Mouse (Mus musculus) embryo, embryonic 10 days (tissue): ENCODE measurements around the gene Rps21.

ENCODE experiments used
- DNase-seq: peaks from one replicate; pipeline ENCODE4 v3.0.0-alpha.2; 2015; ENCODE audit warnings: low spot score

The Rps21 gene

DNA sequence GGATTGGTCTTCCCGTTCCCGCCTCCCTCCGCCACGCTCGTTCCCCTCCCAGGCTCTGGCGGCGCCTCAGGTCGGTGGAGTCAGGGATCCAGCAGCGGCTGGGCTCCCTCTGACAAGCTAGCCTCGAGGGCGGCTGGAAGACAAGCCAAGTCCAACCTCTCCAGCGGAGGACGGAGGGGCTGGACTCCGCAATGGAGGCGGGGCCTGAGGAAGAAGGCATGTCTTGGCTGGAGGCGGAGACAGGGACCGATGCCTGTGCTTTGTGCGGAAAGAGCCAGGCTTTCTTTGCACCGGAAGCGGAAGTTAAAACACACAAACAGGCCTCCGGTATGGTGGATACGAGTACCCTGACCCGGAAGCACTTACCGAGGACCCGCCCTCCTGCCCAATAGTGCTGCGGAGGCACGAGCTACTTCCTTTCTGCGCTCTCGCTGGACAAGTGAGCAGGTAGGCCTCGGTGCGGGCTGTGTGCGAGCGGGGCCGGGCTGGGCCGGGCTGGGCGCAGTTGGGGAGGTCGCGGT lies at the start of gene Rps21:
Rps21 (plus strand) TSS at position 377 of the 521 bp plus-strand sequence.
- peak; percentile 100 for DNase-seq

DNA sequence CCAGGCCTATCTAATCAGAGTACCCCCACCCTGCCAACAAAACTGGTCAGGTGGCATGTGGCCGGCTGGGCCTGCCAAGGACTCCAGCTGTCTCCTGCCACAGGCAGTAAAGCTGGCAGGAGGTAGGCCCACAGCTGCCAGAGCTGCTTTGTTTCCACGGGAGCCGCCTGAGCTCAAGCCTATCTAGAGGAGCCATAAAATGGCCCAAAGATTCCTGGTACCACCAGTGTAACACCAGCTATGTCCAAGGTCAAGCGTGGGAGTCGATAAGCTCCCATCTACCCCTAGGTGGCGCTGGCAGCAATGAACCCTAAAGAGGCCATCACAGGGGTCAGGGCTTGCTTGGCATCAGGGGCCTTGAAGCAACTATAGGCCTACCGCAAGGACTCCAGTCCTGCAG lies 49.3 kb upstream of the Rps21 start:
- DNase-seq: peak; percentile 81

DNA sequence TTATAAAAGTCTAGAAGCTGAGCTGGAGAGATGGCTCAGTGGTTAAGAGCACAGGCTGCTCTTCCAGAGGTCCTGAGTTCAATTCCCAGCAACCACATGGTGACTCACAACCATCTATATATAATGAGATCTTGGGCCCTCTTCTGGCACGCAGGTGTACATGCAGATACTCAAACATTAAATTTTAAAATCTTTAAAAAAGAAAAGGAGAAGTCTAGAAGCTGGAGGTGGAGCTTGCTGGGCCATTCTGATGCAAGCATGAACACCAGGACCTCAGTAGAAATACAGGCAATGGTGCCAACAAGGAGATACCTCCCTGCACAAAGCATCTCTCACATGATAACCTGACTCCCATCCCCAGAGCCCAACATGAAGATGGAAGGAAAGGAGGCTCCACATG lies 48.2 kb upstream of the Rps21 start:
- no peak for DNase-seq

DNA sequence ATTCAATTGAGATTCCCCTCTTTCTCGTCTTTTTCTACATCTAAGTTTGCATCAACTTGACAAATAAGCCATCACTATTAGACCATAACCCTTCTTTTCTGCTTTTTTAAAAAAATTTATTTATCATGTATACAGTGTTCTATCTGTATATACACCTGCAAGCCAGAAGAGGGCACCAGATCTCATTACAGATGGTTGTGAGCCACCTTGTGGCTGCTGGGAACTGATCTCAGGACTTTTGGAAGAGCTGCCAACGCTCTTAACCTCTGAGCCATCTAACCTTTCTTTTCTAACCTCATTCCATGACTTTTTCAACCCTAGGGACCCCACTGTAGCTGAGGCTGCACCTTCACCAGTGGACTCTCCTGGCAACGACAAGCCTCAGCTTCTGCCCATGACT lies 44.9 kb upstream of the Rps21 start:
- no peak for DNase-seq

GRCm38 (mm10) chr2:180214352-180214978 lies 42.7 kb upstream of the Rps21 start:
- no peak for DNase-seq

DNA sequence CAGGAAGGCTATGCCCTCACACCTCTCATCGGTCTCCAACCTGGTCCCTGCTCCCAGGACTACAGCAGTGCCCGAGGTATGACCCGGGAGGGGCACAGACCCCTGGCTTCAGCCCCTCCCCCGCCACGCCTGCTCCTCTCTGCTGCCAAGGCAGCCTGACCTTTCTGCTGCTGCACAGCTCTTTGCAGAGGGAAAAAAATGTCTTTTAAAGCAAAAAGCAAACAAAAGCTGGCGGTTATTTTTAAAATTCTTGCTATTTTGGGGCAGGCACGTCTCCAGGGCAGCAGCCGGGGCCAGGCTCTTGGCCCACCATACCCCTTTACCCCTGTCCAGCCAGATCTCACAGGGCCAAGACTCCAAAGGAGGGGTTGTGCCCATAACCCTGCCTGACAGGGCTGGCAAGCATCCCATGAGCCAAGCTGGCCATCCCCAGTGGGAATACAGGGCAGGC lies 42.1 kb upstream of the Rps21 start:
- DNase-seq: no peak

- DNase-seq: no peak
Observed at GRCm38 (mm10) chr2:180215951-180216350, 41.2 kb upstream of the Rps21 start.

DNA sequence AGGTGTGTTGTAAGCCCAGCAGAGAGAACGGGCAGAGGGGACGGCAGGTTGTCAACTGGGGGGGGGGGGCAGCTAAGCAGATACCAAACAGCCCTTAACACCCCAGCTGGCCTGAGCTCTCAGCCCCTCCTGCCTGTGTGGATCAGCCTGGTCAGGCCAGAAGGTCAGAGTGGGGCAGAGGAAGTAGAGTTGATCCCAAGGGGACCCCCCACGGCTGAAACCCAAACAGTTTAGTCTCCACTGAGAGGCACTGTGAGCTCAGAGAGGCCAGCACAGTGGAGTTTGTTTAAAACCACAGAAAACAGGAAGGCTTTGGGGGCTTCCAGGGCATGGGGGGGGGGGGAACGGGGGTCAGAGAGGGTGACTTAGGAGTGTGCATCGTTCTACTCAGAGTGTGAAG lies 40.3 kb upstream of the Rps21 start:
- DNase-seq: no peak

- no peak for DNase-seq
Observed at GRCm38 (mm10) chr2:180217587-180217986, 39.6 kb upstream of the Rps21 start.

- no peak for DNase-seq
Observed at GRCm38 (mm10) chr2:180218241-180218640, 38.9 kb upstream of the Rps21 start.

GRCm38 (mm10) chr2:180218677-180219076 lies 38.5 kb upstream of the Rps21 start:
- DNase-seq: no peak

- no peak for DNase-seq
Observed at GRCm38 (mm10) chr2:180219145-180219943, 37.8 kb upstream of the Rps21 start.

GRCm38 (mm10) chr2:180220165-180220564 lies 37.0 kb upstream of the Rps21 start:
- DNase-seq: no peak

DNA sequence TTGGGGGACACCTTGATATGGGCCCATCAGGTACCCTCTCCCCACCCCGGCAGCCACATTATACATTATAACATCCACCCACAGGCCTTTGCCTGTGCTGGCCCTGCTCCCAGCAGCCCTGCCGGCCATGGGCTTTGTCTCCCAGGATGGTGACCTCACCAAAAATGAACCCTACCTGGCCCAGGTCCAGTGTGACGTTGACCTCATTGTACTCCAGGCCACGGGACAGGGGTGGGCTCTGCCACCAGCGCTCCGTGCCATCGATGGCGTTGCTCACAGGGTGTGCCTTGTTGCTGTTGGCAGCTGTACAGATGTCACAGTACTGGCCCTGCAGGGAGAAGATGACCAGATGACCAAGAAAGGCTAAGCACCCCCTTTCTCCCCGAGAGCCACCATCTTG lies 36.1 kb upstream of the Rps21 start:
- no peak for DNase-seq

GRCm38 (mm10) chr2:180222250-180222649 lies 34.9 kb upstream of the Rps21 start:
- peak; percentile 58 for DNase-seq

DNA sequence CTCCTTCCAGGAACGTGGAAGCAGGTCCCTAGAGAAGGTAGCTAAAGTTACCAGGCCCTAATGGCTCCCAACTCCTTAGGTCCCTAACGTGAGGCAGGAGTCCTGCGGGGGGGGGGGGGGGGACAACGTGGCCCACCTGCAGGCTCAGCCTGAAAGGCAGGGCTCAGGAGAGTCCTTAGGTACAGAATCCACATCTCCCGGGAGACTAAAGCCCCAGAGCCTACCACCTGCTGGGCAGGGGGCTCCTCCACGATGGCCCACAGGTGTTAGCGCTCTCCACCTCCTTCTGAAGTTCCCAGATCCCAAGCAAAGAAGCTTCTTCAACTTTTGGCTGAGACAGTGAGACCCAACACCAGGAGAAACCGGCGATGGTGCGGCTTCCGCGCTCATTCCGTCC lies 32.5 kb upstream of the Rps21 start:
- no peak for DNase-seq

DNA sequence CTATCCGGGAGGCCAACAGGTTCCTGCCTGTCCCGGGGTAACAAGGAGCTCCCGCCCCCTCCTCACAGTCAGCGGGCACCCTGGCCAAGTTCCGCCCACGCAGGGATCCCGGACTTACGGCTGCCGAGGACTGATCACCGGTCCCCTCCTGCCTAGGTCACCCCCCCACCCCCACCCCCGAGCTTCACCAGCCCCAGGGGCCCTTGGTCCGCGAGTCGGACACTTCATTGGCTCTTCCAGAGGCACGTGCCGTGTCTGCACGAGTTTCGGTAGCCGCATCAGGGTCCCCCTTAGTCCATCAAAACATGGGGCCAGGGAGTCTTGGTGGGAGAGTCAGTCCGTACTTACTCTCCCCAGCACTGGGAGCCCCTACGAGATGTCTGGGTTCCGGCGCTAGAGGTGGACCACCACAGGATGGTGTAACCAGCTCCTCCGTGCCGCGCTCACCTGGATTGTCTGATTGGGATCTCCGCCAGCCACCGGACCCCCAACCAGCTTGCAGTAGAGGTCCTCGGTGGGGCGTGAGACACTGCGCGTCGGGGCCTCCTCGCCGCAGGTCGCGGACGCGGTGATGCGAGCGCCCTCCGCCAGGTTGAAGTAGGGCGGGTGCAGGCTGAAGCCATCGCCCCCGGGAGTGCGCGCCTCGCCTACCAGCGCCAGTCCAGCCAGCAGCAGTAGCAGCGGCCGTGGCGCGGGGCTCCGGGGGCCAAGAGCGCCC lies 32.0 kb upstream of the Rps21 start:
- peak; percentile 50 for DNase-seq

DNA sequence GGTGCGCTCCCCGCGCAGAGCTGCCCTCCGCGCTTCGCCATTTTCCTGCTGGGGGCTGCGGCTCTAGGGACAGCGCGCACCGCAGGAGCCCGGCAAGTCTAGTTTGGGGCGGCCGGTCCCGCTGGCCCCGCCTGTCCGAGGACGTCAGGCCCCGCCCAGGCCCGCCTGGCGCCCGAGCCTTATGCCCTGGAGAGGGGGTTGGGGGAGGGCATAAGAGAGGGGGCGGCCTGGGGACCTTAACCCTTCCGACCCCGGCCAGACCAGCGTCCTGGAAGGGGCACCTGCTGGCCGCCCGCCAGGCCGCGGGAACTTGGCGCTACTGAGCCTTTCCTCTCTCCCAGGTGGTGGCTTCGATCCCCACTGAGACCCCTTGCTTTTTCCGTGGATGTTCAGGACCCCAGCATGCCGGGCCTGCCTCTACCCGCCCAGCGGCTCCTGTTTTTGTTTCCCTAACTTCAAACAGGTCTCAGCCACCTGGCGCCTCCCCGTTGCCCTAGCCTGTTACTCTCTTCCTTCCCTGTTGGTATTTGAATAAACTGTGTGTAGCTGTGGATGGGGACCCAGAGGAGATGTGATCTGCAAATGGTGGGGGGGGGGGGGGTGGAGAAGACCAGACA lies 31.3 kb upstream of the Rps21 start, which contains the start of gene Lama5:
Lama5 (minus strand) TSS at position 98 of the 617 bp plus-strand sequence.
- DNase-seq: peak; percentile 79

DNA sequence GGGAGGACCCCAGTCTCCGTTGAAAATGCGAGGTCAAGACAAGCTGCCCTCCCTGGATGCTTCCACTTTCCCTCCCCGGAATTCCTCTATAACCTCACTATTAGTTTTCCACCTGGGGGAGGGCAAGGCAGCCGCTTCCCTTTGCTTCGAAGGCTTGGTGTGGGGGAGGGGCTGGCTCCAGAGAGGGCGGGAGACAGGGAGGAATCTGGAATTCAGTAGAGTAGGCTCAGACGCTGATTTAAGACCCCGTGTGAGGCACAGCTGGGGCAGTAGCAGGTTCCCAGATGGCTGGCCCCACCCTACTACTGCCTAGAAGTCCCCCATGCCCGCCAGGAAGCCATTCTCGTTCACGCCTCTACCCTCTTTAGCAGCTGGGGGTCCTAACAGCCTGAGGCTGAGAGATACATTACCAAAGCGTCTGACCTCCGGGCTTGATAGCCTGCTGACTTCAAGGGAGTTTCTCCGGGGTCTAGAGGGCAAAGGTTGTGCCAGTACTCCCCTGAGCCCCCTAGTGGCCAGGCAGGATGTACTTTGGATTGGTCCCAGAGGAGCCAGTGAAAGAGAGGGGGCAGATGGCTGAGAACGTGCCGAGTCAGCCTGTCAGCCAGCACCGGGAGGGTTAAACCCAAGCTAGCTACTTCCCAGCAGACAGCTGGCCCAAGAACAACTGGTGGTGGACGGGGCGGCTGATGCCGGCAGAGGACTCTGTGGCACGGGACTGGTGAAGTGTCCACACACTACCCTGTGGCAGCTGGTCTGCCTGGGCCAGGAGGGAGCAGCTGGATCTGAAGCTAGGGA lies 29.7 kb upstream of the Rps21 start:
- peak; percentile 90 for DNase-seq

DNA sequence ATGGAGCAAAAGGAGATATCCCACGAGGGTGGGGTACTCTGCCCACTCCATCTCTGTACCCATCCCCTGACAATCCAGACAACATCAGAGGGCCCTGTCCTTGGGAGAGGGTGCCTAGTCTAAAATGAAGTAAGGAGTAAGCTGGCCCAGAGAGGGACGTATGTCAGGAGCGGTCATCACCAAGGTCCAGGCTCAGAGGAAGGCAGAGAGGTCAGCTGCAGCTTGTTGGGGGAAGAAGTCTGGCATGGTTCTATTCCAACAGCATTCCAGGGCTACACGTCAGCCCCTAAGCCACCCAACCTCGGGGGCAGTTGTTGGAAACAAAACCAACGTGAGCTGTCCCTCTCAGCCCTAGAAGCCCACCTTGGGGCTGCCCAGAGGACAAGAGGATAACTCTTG lies 29.1 kb upstream of the Rps21 start:
- no peak for DNase-seq

DNA sequence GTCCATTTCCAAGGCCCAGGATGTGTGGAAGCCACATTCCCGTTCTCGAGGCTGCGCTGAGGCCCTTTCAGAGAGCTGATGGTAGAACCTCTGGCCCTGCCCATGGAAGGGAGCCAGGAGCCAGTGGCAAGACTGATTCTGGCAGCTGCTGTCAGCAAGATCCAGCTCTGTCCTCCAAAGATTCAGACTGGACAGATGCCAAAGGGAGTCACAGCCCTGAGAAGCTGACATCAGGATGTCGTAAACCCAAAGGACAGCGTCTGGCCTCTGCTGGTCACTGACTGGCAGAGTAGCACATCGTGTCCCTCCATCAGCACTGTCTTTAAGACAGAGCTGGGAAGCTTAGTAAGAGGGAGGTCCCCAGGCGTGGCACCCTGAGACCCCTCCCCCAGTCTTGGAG lies 28.6 kb upstream of the Rps21 start:
- DNase-seq: no peak
